Mouse (Mus musculus): ENCODE measurements around the gene Tmcc3. TPM values are rescaled to one million over a fixed set of nuclear protein-coding genes. Genes with fewer than 3 reads are reported as not detected.

Tmcc3 gene
- polyA plus RNA-seq, 1 experiment from 2014 or later = 14.3 TPM

- no peaks in the 10 kb centered on the region; the same call in 1 of the 2 replicates for H3K4me1 ChIP-seq (ENCODE audit: insufficient read depth, low read depth, low read length)
- no peak overlapping the region for H3K9ac ChIP-seq (replicated peaks; ENCODE audit: low read depth)
- H3K9me3 ChIP-seq (ENCODE audit: low read length) = no peaks in the 10 kb centered on the region
- no peak overlapping the region for H3K4me3 ChIP-seq (ENCODE audit: low read depth, low read length)
- DNase-seq (ENCODE audit: low spot score) = peak; percentile 36
- no peaks in the 10 kb centered on the region for H3K27me3 ChIP-seq (replicated peaks; ENCODE audit: insufficient read depth, low read length)
- H3K27ac ChIP-seq (ENCODE audit: low read length) = no peak overlapping the region
- no peak for ATAC-seq
- WGBS = 67% methylated on average over 8 of the region's 8 CpGs
- no peak for TF ChIP-seq EP300 (IDR thresholded peaks at IDR 0.05)
- no peak for TF ChIP-seq CTCF (IDR thresholded peaks at IDR 0.05)
- no peaks in the 10 kb centered on the region for H3K36me3 ChIP-seq (ENCODE audit: insufficient read depth, low read length)
- no peak overlapping the region for H3K4me2 ChIP-seq (replicated peaks; ENCODE audit: low read depth, low read length)
These were observed 185.2 kb downstream of the Tmcc3 start for GRCm38 (mm10) chr10:94496826-94497440.

DNA sequence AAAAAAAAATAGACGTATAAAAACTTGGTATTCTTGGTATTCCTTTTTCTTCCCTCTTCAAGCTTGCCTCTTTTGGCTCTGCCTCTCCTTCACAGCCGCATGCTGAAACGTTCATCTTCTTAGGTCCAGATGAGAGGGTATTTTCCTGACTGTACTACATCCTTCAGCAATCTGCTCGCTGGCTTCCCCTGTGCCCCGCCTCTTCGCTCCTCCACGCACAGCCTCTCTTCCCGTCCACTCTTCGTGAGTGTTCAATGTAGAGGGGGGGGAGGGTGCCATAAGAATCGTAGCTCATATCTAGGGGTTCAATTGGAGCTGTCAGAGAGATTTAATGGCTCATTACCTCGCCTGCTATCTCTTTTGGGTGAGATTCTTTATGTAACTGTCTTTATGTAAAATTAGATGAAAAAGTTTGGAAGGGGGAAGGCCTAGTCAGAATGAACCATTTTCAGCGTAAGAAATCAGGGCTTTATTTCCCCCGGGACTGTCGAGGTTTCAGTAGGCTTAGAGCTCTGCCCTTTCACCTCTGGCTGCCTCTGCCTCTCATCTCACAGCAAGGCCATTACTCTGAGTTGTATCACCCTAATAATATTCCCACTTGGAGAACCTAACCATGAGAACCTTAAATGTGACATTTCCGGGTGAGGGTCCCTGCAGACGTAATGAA lies 188.6 kb downstream of the Tmcc3 start:
- Histone ChIP-seq H3K27me3 (replicated peaks; ENCODE audit: insufficient read depth, low read length) (no peaks in the 10 kb centered on the region), H3K36me3 (ENCODE audit: insufficient read depth, low read length) (no peaks in the 10 kb centered on the region), H3K9ac (replicated peaks; ENCODE audit: low read depth) (no peak overlapping the region), H3K4me1 (ENCODE audit: insufficient read depth, low read depth, low read length) (no peaks in the 10 kb centered on the region; the same call in 1 of the 2 replicates), H3K9me3 (ENCODE audit: low read length) (no peaks in the 10 kb centered on the region), H3K4me3 (ENCODE audit: low read depth, low read length) (no peak overlapping the region), H3K4me2 (replicated peaks; ENCODE audit: low read depth, low read length) (no peak overlapping the region), H3K27ac (ENCODE audit: low read length) (no peak overlapping the region)
- DNase-seq (ENCODE audit: low spot score) = no peak
- 31% methylated on average over 16 of the region's 16 CpGs for WGBS
- peak; percentile 19; the same call in 1 of the 2 replicates for ATAC-seq
- TF ChIP-seq EP300 (IDR thresholded peaks at IDR 0.05) = no peak
- no peak for TF ChIP-seq CTCF (IDR thresholded peaks at IDR 0.05)

DNA sequence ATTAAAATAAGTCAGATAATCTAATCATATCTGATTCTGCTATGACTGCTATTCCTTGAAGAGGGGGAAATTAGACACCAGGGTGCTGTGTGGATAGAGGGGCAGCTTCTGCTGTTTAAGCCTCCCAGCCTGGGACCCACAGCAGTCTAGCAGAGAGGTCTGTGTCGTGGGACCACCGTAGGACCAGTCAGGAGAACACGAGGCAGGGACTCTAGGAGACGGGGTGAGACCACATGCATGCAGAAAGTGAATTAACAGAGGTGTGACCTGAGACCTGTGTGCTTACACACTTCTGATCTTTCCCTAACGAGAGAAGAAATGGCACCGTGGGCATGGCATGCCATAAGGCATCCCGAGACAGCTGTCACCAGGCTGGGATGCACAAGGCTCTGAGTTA lies 189.1 kb downstream of the Tmcc3 start:
- Histone ChIP-seq H3K4me1 (ENCODE audit: insufficient read depth, low read depth, low read length) (no peaks in the 10 kb centered on the region; the same call in 1 of the 2 replicates), H3K9me3 (ENCODE audit: low read length) (no peaks in the 10 kb centered on the region), H3K4me3 (ENCODE audit: low read depth, low read length) (no peak overlapping the region), H3K9ac (replicated peaks; ENCODE audit: low read depth) (no peak overlapping the region), H3K36me3 (ENCODE audit: insufficient read depth, low read length) (no peaks in the 10 kb centered on the region), H3K27ac (ENCODE audit: low read length) (no peak overlapping the region), H3K4me2 (replicated peaks; ENCODE audit: low read depth, low read length) (no peak overlapping the region), H3K27me3 (replicated peaks; ENCODE audit: insufficient read depth, low read length) (no peaks in the 10 kb centered on the region)
- WGBS = 82% methylated on average over 7 of the region's 7 CpGs
- ATAC-seq = no peak
- no peak for DNase-seq (ENCODE audit: low spot score)
- no peak for TF ChIP-seq CTCF (IDR thresholded peaks at IDR 0.05)
- no peak for TF ChIP-seq EP300 (IDR thresholded peaks at IDR 0.05)

DNA sequence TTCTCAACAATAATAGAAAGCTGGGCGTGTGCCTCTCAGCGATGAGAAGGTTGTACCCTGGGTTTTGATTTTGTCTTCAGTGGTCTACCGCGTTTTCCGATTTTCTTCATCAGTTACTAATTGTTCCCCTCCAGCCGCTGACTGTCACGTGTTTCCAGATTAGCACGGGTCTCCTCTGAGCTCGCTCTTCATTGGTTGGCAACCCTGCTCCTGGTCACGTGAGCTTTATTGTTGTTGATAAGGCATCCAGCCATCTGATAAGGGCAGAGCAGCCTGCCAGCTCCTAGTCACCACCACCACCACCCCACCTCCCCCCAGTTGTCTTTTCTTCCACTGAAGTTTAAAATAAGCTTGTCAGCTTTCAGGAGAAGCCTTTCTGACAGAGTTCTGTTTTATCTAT lies 190.0 kb downstream of the Tmcc3 start:
- H3K27ac ChIP-seq (ENCODE audit: low read length) = no peak overlapping the region
- TF ChIP-seq EP300 (IDR thresholded peaks at IDR 0.05) (no peak), CTCF (IDR thresholded peaks at IDR 0.05) (no peak)
- H3K9me3 ChIP-seq (ENCODE audit: low read length) = no peaks in the 10 kb centered on the region
- ATAC-seq (no peak), DNase-seq (ENCODE audit: low spot score) (no peak)
- H3K4me1 ChIP-seq (ENCODE audit: insufficient read depth, low read depth, low read length) = no peaks in the 10 kb centered on the region; the same call in 1 of the 2 replicates
- H3K9ac ChIP-seq (replicated peaks; ENCODE audit: low read depth) = no peak overlapping the region
- 55% methylated on average over 10 of the region's 10 CpGs for WGBS
- H3K36me3 ChIP-seq (ENCODE audit: insufficient read depth, low read length) = no peaks in the 10 kb centered on the region
- no peak overlapping the region for H3K4me3 ChIP-seq (ENCODE audit: low read depth, low read length)
- no peak overlapping the region for H3K4me2 ChIP-seq (replicated peaks; ENCODE audit: low read depth, low read length)
- H3K27me3 ChIP-seq (replicated peaks; ENCODE audit: insufficient read depth, low read length) = no peaks in the 10 kb centered on the region

- H3K9ac ChIP-seq (replicated peaks; ENCODE audit: low read depth) = no peak overlapping the region
- H3K4me2 ChIP-seq (replicated peaks; ENCODE audit: low read depth, low read length) = no peak overlapping the region
- WGBS = 64% methylated on average over 16 of the region's 16 CpGs
- H3K4me3 ChIP-seq (ENCODE audit: low read depth, low read length) = no peak overlapping the region
- no peak for TF ChIP-seq EP300 (IDR thresholded peaks at IDR 0.05)
- TF ChIP-seq CTCF (IDR thresholded peaks at IDR 0.05) = no peak
- DNase-seq (ENCODE audit: low spot score) = no peak
- H3K36me3 ChIP-seq (ENCODE audit: insufficient read depth, low read length) = no peaks in the 10 kb centered on the region
- no peaks in the 10 kb centered on the region for H3K27me3 ChIP-seq (replicated peaks; ENCODE audit: insufficient read depth, low read length)
- no peaks in the 10 kb centered on the region for H3K9me3 ChIP-seq (ENCODE audit: low read length)
- no peak for ATAC-seq
- no peaks in the 10 kb centered on the region; the same call in 1 of the 2 replicates for H3K4me1 ChIP-seq (ENCODE audit: insufficient read depth, low read depth, low read length)
- no peak overlapping the region for H3K27ac ChIP-seq (ENCODE audit: low read length)
These were observed 193.6 kb downstream of the Tmcc3 start for GRCm38 (mm10) chr10:94505248-94505772.

GRCm38 (mm10) chr10:94508863-94509262 lies 197.1 kb downstream of the Tmcc3 start:
- no peak overlapping the region for H3K27ac ChIP-seq (ENCODE audit: low read length)

More at GRCm38 (mm10) chr10:94508863-94509262, 197.1 kb downstream of the Tmcc3 start:
- TF ChIP-seq CTCF (IDR thresholded peaks at IDR 0.05) (no peak), EP300 (IDR thresholded peaks at IDR 0.05) (0 out of 2 replicates have a peak, but pooled peaks have one; percentile 18)
- Histone ChIP-seq H3K9me3 (ENCODE audit: low read length) (no peaks in the 10 kb centered on the region), H3K4me2 (replicated peaks; ENCODE audit: low read depth, low read length) (no peak overlapping the region), H3K4me3 (ENCODE audit: low read depth, low read length) (no peak overlapping the region), H3K9ac (replicated peaks; ENCODE audit: low read depth) (no peak overlapping the region), H3K27me3 (replicated peaks; ENCODE audit: insufficient read depth, low read length) (no peaks in the 10 kb centered on the region), H3K4me1 (ENCODE audit: insufficient read depth, low read depth, low read length) (no peaks in the 10 kb centered on the region), H3K36me3 (ENCODE audit: insufficient read depth, low read length) (no peaks in the 10 kb centered on the region)
- DNase-seq (ENCODE audit: low spot score) = peak; percentile 50
- peak; percentile 43 for ATAC-seq
- WGBS = 67% methylated on average over 5 of the region's 5 CpGs
